Mouse (Mus musculus): Measurements from ENCODE around the gene Sox3. TPM values are rescaled to one million over a fixed set of nuclear protein-coding genes. Genes with fewer than 3 reads are reported as not detected.
A peak's percentile ranks its signal among the peaks of the same experiment; 100 is the strongest.

Gene Sox3
- 5.0 and 5.5 TPM in 2 replicates for polyA plus RNA-seq (2016; fragmentation: Nextera tagmentation; extraction: Ambion mirVana)

GRCm38 (mm10) chrX:60892801-60893681, at the start of gene Sox3:
TSS of gene Sox3 (minus strand) at chrX:60893430.
- H3K36me3 ChIP-seq = no peaks in the 10 kb centered on the region
- H3K4me1 ChIP-seq = peaks cover 51% of the 10 kb centered on the region
- H3K4me3 ChIP-seq = peak within 1 kb of the TSS; percentile 72
- 13% methylated on average over 86 of the region's 92 CpGs for WGBS
- peaks cover 20% of the 10 kb centered on the region for H3K27me3 ChIP-seq (ENCODE audit: low read depth, poor library complexity, severe bottlenecking)
- DNase-seq (ENCODE audit: low spot score) = peak; percentile 87
- H3K27ac ChIP-seq (replicated peaks) = peak within 1 kb of the TSS; percentile 94
- H3K9me3 ChIP-seq (replicated peaks) = peaks cover 13% of the 10 kb centered on the region; the same call in 1 of the 2 replicates

- Histone ChIP-seq H3K36me3 (no peaks in the 10 kb centered on the region), H3K27ac (replicated peaks) (no peak overlapping the region), H3K4me3 (no peak overlapping the region), H3K4me1 (peaks cover under 1% of the 10 kb centered on the region; the same call in 1 of the 2 replicates), H3K9me3 (replicated peaks) (no peaks in the 10 kb centered on the region), H3K27me3 (ENCODE audit: low read depth, poor library complexity, severe bottlenecking) (no peaks in the 10 kb centered on the region)
- DNase-seq (ENCODE audit: low spot score) = no peak
- 95% methylated on average over 3 of the region's 3 CpGs for WGBS
Observed at GRCm38 (mm10) chrX:60940225-60940624, 47.0 kb upstream of the Sox3 start.

GRCm38 (mm10) chrX:60899546-60899945, 6.3 kb upstream of the Sox3 start:
- no peak for DNase-seq (ENCODE audit: low spot score)
- Histone ChIP-seq H3K4me3 (no peak overlapping the region), H3K4me1 (peaks cover 40% of the 10 kb centered on the region), H3K36me3 (no peaks in the 10 kb centered on the region), H3K9me3 (replicated peaks) (no peaks in the 10 kb centered on the region), H3K27me3 (ENCODE audit: low read depth, poor library complexity, severe bottlenecking) (peaks cover 21% of the 10 kb centered on the region), H3K27ac (replicated peaks) (no peak overlapping the region)
- WGBS = 24% methylated on average over 4 of the region's 4 CpGs

GRCm38 (mm10) chrX:60898641-60899040, 5.4 kb upstream of the Sox3 start:
- H3K27ac ChIP-seq (replicated peaks) = peak overlapping the region; percentile 64
- peaks cover 21% of the 10 kb centered on the region for H3K27me3 ChIP-seq (ENCODE audit: low read depth, poor library complexity, severe bottlenecking)
- peak; percentile 42 for DNase-seq (ENCODE audit: low spot score)
- H3K9me3 ChIP-seq (replicated peaks) = 0 out of 2 replicates have a peak, but pooled peaks cover 3% of the 10 kb centered on the region
- WGBS = 22% methylated on average over 18 of the region's 18 CpGs
- H3K4me1 ChIP-seq = peaks cover 40% of the 10 kb centered on the region
- peak overlapping the region; percentile 43 for H3K4me3 ChIP-seq
- no peaks in the 10 kb centered on the region for H3K36me3 ChIP-seq

GRCm38 (mm10) chrX:60896296-60896695, 3.1 kb upstream of the Sox3 start:
- Histone ChIP-seq H3K27me3 (ENCODE audit: low read depth, poor library complexity, severe bottlenecking) (peaks cover 16% of the 10 kb centered on the region), H3K27ac (replicated peaks) (peak overlapping the region; percentile 94; the same call in 1 of the 2 replicates), H3K9me3 (replicated peaks) (peaks cover 13% of the 10 kb centered on the region; the same call in 1 of the 2 replicates), H3K36me3 (no peaks in the 10 kb centered on the region), H3K4me3 (peak overlapping the region; percentile 72), H3K4me1 (peaks cover 40% of the 10 kb centered on the region)
- 16% methylated on average over 13 of the region's 13 CpGs for WGBS
- DNase-seq (ENCODE audit: low spot score) = peak; percentile 46

- Histone ChIP-seq H3K9me3 (replicated peaks) (peaks cover 13% of the 10 kb centered on the region; the same call in 1 of the 2 replicates), H3K36me3 (no peaks in the 10 kb centered on the region), H3K27ac (replicated peaks) (peak overlapping the region; percentile 94), H3K27me3 (ENCODE audit: low read depth, poor library complexity, severe bottlenecking) (peaks cover 16% of the 10 kb centered on the region), H3K4me3 (peak overlapping the region; percentile 72), H3K4me1 (peaks cover 40% of the 10 kb centered on the region)
- WGBS = 17% methylated on average over 11 of the region's 11 CpGs
- DNase-seq (ENCODE audit: low spot score) = peak; percentile 45
Observed at GRCm38 (mm10) chrX:60895416-60895815, 2.2 kb upstream of the Sox3 start.

- Histone ChIP-seq H3K9me3 (replicated peaks) (peaks cover 13% of the 10 kb centered on the region; the same call in 1 of the 2 replicates), H3K27me3 (ENCODE audit: low read depth, poor library complexity, severe bottlenecking) (peaks cover 24% of the 10 kb centered on the region), H3K27ac (replicated peaks) (peak overlapping the region; percentile 94), H3K36me3 (no peaks in the 10 kb centered on the region), H3K4me3 (peak overlapping the region; percentile 72), H3K4me1 (peaks cover 51% of the 10 kb centered on the region)
- 22% methylated on average over 51 of the region's 59 CpGs for WGBS
- DNase-seq (ENCODE audit: low spot score) = peak; percentile 75
Observed at GRCm38 (mm10) chrX:60893720-60894543, 702 bp upstream of the Sox3 start.

- no peaks in the 10 kb centered on the region for H3K36me3 ChIP-seq
- peak overlapping the region; percentile 72 for H3K4me3 ChIP-seq
- H3K27me3 ChIP-seq (ENCODE audit: low read depth, poor library complexity, severe bottlenecking) = peaks cover 19% of the 10 kb centered on the region
- H3K27ac ChIP-seq (replicated peaks) = peak overlapping the region; percentile 94
- DNase-seq (ENCODE audit: low spot score) = peak; percentile 57
- WGBS = 43% methylated on average over 90 of the region's 102 CpGs
- peaks cover 13% of the 10 kb centered on the region; the same call in 1 of the 2 replicates for H3K9me3 ChIP-seq (replicated peaks)
- peaks cover 47% of the 10 kb centered on the region for H3K4me1 ChIP-seq
Observed at GRCm38 (mm10) chrX:60892098-60892800, 981 bp downstream of the Sox3 start.

- H3K36me3 ChIP-seq = no peaks in the 10 kb centered on the region
- H3K27ac ChIP-seq (replicated peaks) = peak overlapping the region; percentile 94
- peak; percentile 39 for DNase-seq (ENCODE audit: low spot score)
- WGBS = 20% methylated on average over 43 of the region's 43 CpGs
- peaks cover 15% of the 10 kb centered on the region for H3K27me3 ChIP-seq (ENCODE audit: low read depth, poor library complexity, severe bottlenecking)
- peaks cover 13% of the 10 kb centered on the region; the same call in 1 of the 2 replicates for H3K9me3 ChIP-seq (replicated peaks)
- peak overlapping the region; percentile 72 for H3K4me3 ChIP-seq
- H3K4me1 ChIP-seq = peaks cover 40% of the 10 kb centered on the region
Observed at GRCm38 (mm10) chrX:60891329-60892095, 1.7 kb downstream of the Sox3 start.

GRCm38 (mm10) chrX:60890651-60891050, 2.6 kb downstream of the Sox3 start:
- DNase-seq (ENCODE audit: low spot score) = no peak
- WGBS = 22% methylated on average over 18 of the region's 18 CpGs
- H3K36me3 ChIP-seq = no peaks in the 10 kb centered on the region

GRCm38 (mm10) chrX:60889956-60890485, 3.2 kb downstream of the Sox3 start:
- DNase-seq (ENCODE audit: low spot score) = peak; percentile 66
- WGBS = 8% methylated on average over 17 of the region's 17 CpGs
- peak overlapping the region; percentile 94 for H3K27ac ChIP-seq (replicated peaks)
- H3K9me3 ChIP-seq (replicated peaks) = peaks cover 13% of the 10 kb centered on the region; the same call in 1 of the 2 replicates
- H3K4me1 ChIP-seq = peaks cover 25% of the 10 kb centered on the region
- peak overlapping the region; percentile 72 for H3K4me3 ChIP-seq
- peaks cover 15% of the 10 kb centered on the region for H3K27me3 ChIP-seq (ENCODE audit: low read depth, poor library complexity, severe bottlenecking)
- H3K36me3 ChIP-seq = no peaks in the 10 kb centered on the region

More at GRCm38 (mm10) chrX:60890651-60891050, 2.6 kb downstream of the Sox3 start:
- peaks cover 15% of the 10 kb centered on the region for H3K27me3 ChIP-seq (ENCODE audit: low read depth, poor library complexity, severe bottlenecking)
- H3K4me3 ChIP-seq = peak overlapping the region; percentile 72
- H3K9me3 ChIP-seq (replicated peaks) = peaks cover 13% of the 10 kb centered on the region; the same call in 1 of the 2 replicates
- H3K27ac ChIP-seq (replicated peaks) = peak overlapping the region; percentile 94
- peaks cover 31% of the 10 kb centered on the region for H3K4me1 ChIP-seq

All from midbrain, embryonic 10.5 days (tissue).